Mouse (Mus musculus) erythroblast, embryonic 14.5 days (primary cell): ENCODE measurements around the gene Ipo13.

Experiments used
- GATA1 ChIP-seq: IDR thresholded peaks from 2 replicates; pipeline ENCODE4 v1.6.1; 2012; ENCODE audit warnings: low read length, inconsistent platforms, mixed read lengths
- TAL1 ChIP-seq: IDR thresholded peaks from 3 replicates; pipeline ENCODE4 v1.6.1; 2012; ENCODE audit warnings: low read length, inconsistent platforms, mixed read lengths

- TF ChIP-seq GATA1 (no peak), TAL1 (no peak)
These were observed 18.8 kb downstream of the Ipo13 start for GRCm38 (mm10) chr4:117896031-117896430.
